Mouse (Mus musculus) lung, postnatal 0 days (tissue): ENCODE measurements at regions not wholly inside any gene's neighbourhood (a gene's known extent, or its start where the extent isn't known, plus 50 kb on each side); places are given as distances from the start of the nearest gene placed in this dataset.

Source experiments
- CTCF ChIP-seq: IDR thresholded peaks from 2 replicates; pipeline ENCODE4 v1.5.1; 2016; ENCODE audit warnings: antibody characterized with exemption, mild to moderate bottlenecking
- EP300 ChIP-seq: IDR thresholded peaks from 2 replicates; pipeline ENCODE4 v1.6.1; 2016; ENCODE audit warnings: antibody characterized with exemption, mild to moderate bottlenecking, control low read depth

DNA sequence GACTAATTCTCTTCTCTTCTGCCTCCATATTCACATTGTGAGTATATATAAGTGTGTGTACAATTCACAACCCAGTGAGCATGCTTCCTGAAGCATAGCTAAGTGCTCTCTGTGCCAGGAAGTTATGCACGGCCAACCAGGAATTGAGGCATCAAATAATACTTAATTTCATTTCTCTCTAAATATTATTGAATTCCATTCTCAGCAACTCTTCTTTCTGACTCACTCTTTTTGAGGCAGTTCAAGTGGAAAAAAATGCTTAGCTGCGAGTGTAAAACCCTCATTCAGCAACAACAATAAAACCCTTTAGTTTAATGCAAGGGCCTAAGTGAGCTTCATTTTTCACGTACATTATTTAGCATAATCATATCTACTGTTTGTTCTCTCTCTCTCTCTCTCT is 262.0 kb downstream of the Abcc12 start:
- TF ChIP-seq CTCF: no peak
- no peak for TF ChIP-seq EP300
